Mouse (Mus musculus): ENCODE data around the gene Ncoa6. TPM values are rescaled to one million over a fixed set of nuclear protein-coding genes. Genes with fewer than 3 reads are reported as not detected.

Gene Ncoa6
- 13.8 and 15.9 TPM in 2 replicates for polyA plus RNA-seq (2015; fragmentation: Nextera tagmentation; extraction: Ambion mirVana)

GRCm38 (mm10) chr2:155473570-155474088, at the start of gene Ncoa6:
Gene Ncoa6 (minus strand): TSS chr2:155473894.

GRCm38 (mm10) chr2:155517455-155518423, 44.0 kb upstream of the Ncoa6 start, which contains the start of the genes Acss2 and Ggt7:
Gene Acss2 (plus strand): TSS chr2:155517948.
Gene Ggt7 (minus strand): TSS chr2:155518237.

GRCm38 (mm10) chr2:155380261-155381059, 93.2 kb downstream of the Ncoa6 start, which contains the start of gene Trp53inp2:
Gene Trp53inp2 (plus strand): TSS chr2:155381059.

GRCm38 (mm10) chr2:155356971-155357591, 116.6 kb downstream of the Ncoa6 start, which contains the start of gene Pigu:
Gene Pigu (minus strand): TSS chr2:155357430.

MicroRNAs encoded within 50 kb of the gene (microRNA counts, 519-probe panel; counts per million panel counts)
- microRNA mmu-miR-695: 88.3 counts per million

Other genes starting within 250 kb of the Ncoa6 start
- gene Dynlrb1, start 237.4 kb downstream of the Ncoa6 start, polyA plus RNA-seq (2015; fragmentation: Nextera tagmentation; extraction: Ambion mirVana): 162 and 172 TPM in 2 replicates
- gene Map1lc3a, start 197.6 kb downstream of the Ncoa6 start, polyA plus RNA-seq (2015; fragmentation: Nextera tagmentation; extraction: Ambion mirVana): 45.7 and 54.9 TPM in 2 replicates
- 18.6 and 22.6 TPM in 2 replicates for gene Pigu, start 116.5 kb downstream of the Ncoa6 start, polyA plus RNA-seq (2015; fragmentation: Nextera tagmentation; extraction: Ambion mirVana)
- gene Trp53inp2, start 92.8 kb downstream of the Ncoa6 start, polyA plus RNA-seq (2015; fragmentation: Nextera tagmentation; extraction: Ambion mirVana): 3.8 and 5.0 TPM in 2 replicates
- gene Acss2, start 44.1 kb upstream of the Ncoa6 start, polyA plus RNA-seq (2015; fragmentation: Nextera tagmentation; extraction: Ambion mirVana): 15.0 and 15.8 TPM in 2 replicates
- gene Ggt7, start 44.3 kb upstream of the Ncoa6 start, polyA plus RNA-seq (2015; fragmentation: Nextera tagmentation; extraction: Ambion mirVana): 0.70 TPM in 2 replicates
- gene Gss, start 118.9 kb upstream of the Ncoa6 start, polyA plus RNA-seq (2015; fragmentation: Nextera tagmentation; extraction: Ambion mirVana): 27.4 and 29.7 TPM in 2 replicates
- gene Myh7b, start 137.3 kb upstream of the Ncoa6 start, polyA plus RNA-seq (2015; fragmentation: Nextera tagmentation; extraction: Ambion mirVana): 0.98 and 1.6 TPM in 2 replicates
- 55.5 and 63.6 TPM in 2 replicates for gene Trpc4ap, start 218.5 kb upstream of the Ncoa6 start, polyA plus RNA-seq (2015; fragmentation: Nextera tagmentation; extraction: Ambion mirVana)

Data from spleen, postnatal 0 days (tissue).